Mouse (Mus musculus) kidney, embryonic 16.5 days (tissue): ENCODE measurements around the gene Crim1. TPM values are rescaled to one million over a fixed set of nuclear protein-coding genes. Genes with fewer than 3 reads are reported as not detected.

ENCODE experiments used
- ATAC-seq: fragments of 200-750 bp; cut with Nextera tagmentation; 2 replicates; pipeline ENCODE4 v1.8.0; 2017; ENCODE audit warnings: moderate TSS enrichment; ENCODE audit not compliant: low FRiP score, low TSS enrichment
- H3K27ac ChIP-seq: fragments of 300-500 bp; sonication (generic); 2 replicates; pipeline ENCODE4 v1.5.1; 2014; ENCODE audit warnings: low read length
- H3K27me3 ChIP-seq: fragments of 300-500 bp; sonication (generic); 2 replicates; pipeline ENCODE4 v1.6.1; 2014; ENCODE audit warnings: low read length, control low read depth, mixed read lengths; ENCODE audit not compliant: insufficient read depth
- H3K36me3 ChIP-seq: fragments of 300-500 bp; sonication (generic); 2 replicates; pipeline ENCODE4 v1.6.1; 2014; ENCODE audit warnings: low read length, control low read depth, mixed read lengths; ENCODE audit not compliant: insufficient read depth
- H3K4me1 ChIP-seq: fragments of 300-500 bp; sonication (generic); 2 replicates; pipeline ENCODE4 v1.6.1; 2014; ENCODE audit warnings: low read length, control low read depth, mixed read lengths; ENCODE audit not compliant: insufficient read depth
- H3K4me2 ChIP-seq: fragments of 300-500 bp; sonication (generic); replicated peaks from 2 replicates; pipeline ENCODE4 v1.6.1; 2014; ENCODE audit warnings: low read depth, low read length
- H3K4me3 ChIP-seq: fragments of 300-500 bp; sonication (generic); 2 replicates; pipeline ENCODE4 v1.5.1; 2014; ENCODE audit warnings: mild to moderate bottlenecking, low read length
- H3K9ac ChIP-seq: fragments of 300-500 bp; sonication (generic); replicated peaks from 2 replicates; pipeline ENCODE4 v1.6.1; 2014; ENCODE audit warnings: low read length
- H3K9me3 ChIP-seq: fragments of 300-500 bp; sonication (generic); 2 replicates; pipeline ENCODE4 v1.6.1; 2016; ENCODE audit warnings: low read length, control low read depth
- WGBS: fragments of 180-500 bp; shearing (Covaris S2); extraction: QIAGEN DNeasy Blood & Tissue Kit; methylation state at CpG from one replicate; pipeline ENCODE4 v1.1.7; 2014; 5-methylcytosine and 5-hydroxymethylcytosine counted together
- polyA plus RNA-seq: library from polyadenylated mRNA; unstranded; fragments of >200 nt; fragmentation: Nextera tagmentation; extraction: Ambion mirVana; gene quantifications from 2 replicates; pipeline ENCODE4 v1.2.1, GENCODE M21; 2015

Crim1 gene
- polyA plus RNA-seq, 1 experiment from 2014 or later, result 5.4 TPM

GRCm38 (mm10) chr17:78406854-78407253 is 206.8 kb downstream of the Crim1 start:
- Histone ChIP-seq H3K36me3 (peaks cover 15% of the 10 kb centered on the region; the same call in 1 of the 2 replicates), H3K9ac (no peak overlapping the region), H3K4me3 (no peak overlapping the region), H3K4me1 (peaks cover 3% of the 10 kb centered on the region; the same call in 1 of the 2 replicates), H3K4me2 (no peak overlapping the region), H3K27me3 (no peaks in the 10 kb centered on the region), H3K27ac (0 out of 2 replicates have a peak overlapping the region, but pooled peaks have one; percentile 20), H3K9me3 (no peaks in the 10 kb centered on the region)
- WGBS, result 90% methylated on average over 10 of the region's 10 CpGs
- ATAC-seq, result no peak

- no peak overlapping the region for H3K4me3 ChIP-seq
- no peak overlapping the region for H3K27ac ChIP-seq
- 35% methylated on average over 4 of the region's 4 CpGs for WGBS
- peaks cover 15% of the 10 kb centered on the region; the same call in 1 of the 2 replicates for H3K36me3 ChIP-seq
- no peak overlapping the region for H3K9ac ChIP-seq
- H3K4me2 ChIP-seq, result no peak overlapping the region
- no peak for ATAC-seq
- H3K27me3 ChIP-seq, result no peaks in the 10 kb centered on the region
- no peaks in the 10 kb centered on the region for H3K9me3 ChIP-seq
- peaks cover 3% of the 10 kb centered on the region; the same call in 1 of the 2 replicates for H3K4me1 ChIP-seq
Observed at GRCm38 (mm10) chr17:78407581-78407980, 207.5 kb downstream of the Crim1 start.

GRCm38 (mm10) chr17:78408386-78408785 is 208.3 kb downstream of the Crim1 start:
- ATAC-seq, result no peak
- Histone ChIP-seq H3K4me1 (peaks cover 3% of the 10 kb centered on the region; the same call in 1 of the 2 replicates), H3K9ac (no peak overlapping the region), H3K4me2 (no peak overlapping the region), H3K36me3 (peaks cover 15% of the 10 kb centered on the region; the same call in 1 of the 2 replicates), H3K4me3 (no peak overlapping the region), H3K27ac (no peak overlapping the region), H3K9me3 (no peaks in the 10 kb centered on the region), H3K27me3 (no peaks in the 10 kb centered on the region)
- WGBS, result 83% methylated on average over 10 of the region's 10 CpGs

GRCm38 (mm10) chr17:78409900-78410299 is 209.9 kb downstream of the Crim1 start:
- H3K4me1 ChIP-seq, result peaks cover 3% of the 10 kb centered on the region; the same call in 1 of the 2 replicates
- no peak overlapping the region for H3K9ac ChIP-seq
- ATAC-seq, result no peak
- no peaks in the 10 kb centered on the region for H3K27me3 ChIP-seq
- no peak overlapping the region for H3K27ac ChIP-seq
- H3K36me3 ChIP-seq, result 0 out of 2 replicates have a peak, but pooled peaks cover 6% of the 10 kb centered on the region
- no peak overlapping the region for H3K4me3 ChIP-seq
- no peak overlapping the region for H3K4me2 ChIP-seq
- 74% methylated on average over 2 of the region's 2 CpGs for WGBS
- no peaks in the 10 kb centered on the region for H3K9me3 ChIP-seq

GRCm38 (mm10) chr17:78415255-78415654 is 215.2 kb downstream of the Crim1 start:
- no peak for ATAC-seq
- no peaks in the 10 kb centered on the region for H3K36me3 ChIP-seq
- no peaks in the 10 kb centered on the region for H3K9me3 ChIP-seq
- peaks cover 11% of the 10 kb centered on the region; the same call in 1 of the 2 replicates for H3K4me1 ChIP-seq
- no peaks in the 10 kb centered on the region for H3K27me3 ChIP-seq
- 80% methylated on average over 2 of the region's 2 CpGs for WGBS
- H3K9ac ChIP-seq, result no peak overlapping the region
- H3K4me2 ChIP-seq, result no peak overlapping the region
- no peak overlapping the region for H3K4me3 ChIP-seq
- H3K27ac ChIP-seq, result no peak overlapping the region

- ATAC-seq, result peak; percentile 98
- peak within 1 kb of the TSS; percentile 98 for H3K27ac ChIP-seq
- whole genome bisulfite sequencing, result under 1% methylated on average over 49 of the region's 67 CpGs
Observed at GRCm38 (mm10) chr17:78417381-78418281, 217.6 kb downstream of the Crim1 start, which contains the start of gene Fez2. Gene Fez2 (minus strand): TSS chr17:78418152.

GRCm38 (mm10) chr17:78419216-78419615 is 219.2 kb downstream of the Crim1 start:
- no peak for ATAC-seq
- H3K4me3 ChIP-seq, result no peak overlapping the region
- no peak overlapping the region for H3K4me2 ChIP-seq
- no peaks in the 10 kb centered on the region for H3K27me3 ChIP-seq
- no peaks in the 10 kb centered on the region for H3K36me3 ChIP-seq
- H3K9ac ChIP-seq, result no peak overlapping the region
- peaks cover 11% of the 10 kb centered on the region; the same call in 1 of the 2 replicates for H3K4me1 ChIP-seq
- H3K9me3 ChIP-seq, result no peaks in the 10 kb centered on the region
- no peak overlapping the region for H3K27ac ChIP-seq
- WGBS, result 69% methylated on average over 4 of the region's 4 CpGs

More at GRCm38 (mm10) chr17:78417381-78418281, 217.6 kb downstream of the Crim1 start, which contains the start of gene Fez2:
- peak within 1 kb of the TSS; percentile 88 for H3K9ac ChIP-seq
- no peaks in the 10 kb centered on the region for H3K9me3 ChIP-seq
- H3K4me1 ChIP-seq, result peaks cover 11% of the 10 kb centered on the region; the same call in 1 of the 2 replicates
- peak within 1 kb of the TSS; percentile 81 for H3K4me3 ChIP-seq
- H3K36me3 ChIP-seq, result no peaks in the 10 kb centered on the region
- no peaks in the 10 kb centered on the region for H3K27me3 ChIP-seq
- peak within 1 kb of the TSS; percentile 74 for H3K4me2 ChIP-seq

- no peaks in the 10 kb centered on the region for H3K27me3 ChIP-seq
Observed at GRCm38 (mm10) chr17:78425026-78425425, 225.0 kb downstream of the Crim1 start.

More at GRCm38 (mm10) chr17:78425026-78425425, 225.0 kb downstream of the Crim1 start:
- H3K9ac ChIP-seq, result no peak overlapping the region
- WGBS, result 44% methylated on average over 8 of the region's 8 CpGs
- no peak for ATAC-seq
- H3K9me3 ChIP-seq, result 0 out of 2 replicates have a peak, but pooled peaks cover 3% of the 10 kb centered on the region
- H3K4me2 ChIP-seq, result no peak overlapping the region
- H3K27ac ChIP-seq, result no peak overlapping the region
- H3K4me1 ChIP-seq, result no peaks in the 10 kb centered on the region
- no peak overlapping the region for H3K4me3 ChIP-seq
- no peaks in the 10 kb centered on the region for H3K36me3 ChIP-seq
